Comparison of ENCODE assay signal across 11 mouse cellular contexts in the genomic region with DNA sequence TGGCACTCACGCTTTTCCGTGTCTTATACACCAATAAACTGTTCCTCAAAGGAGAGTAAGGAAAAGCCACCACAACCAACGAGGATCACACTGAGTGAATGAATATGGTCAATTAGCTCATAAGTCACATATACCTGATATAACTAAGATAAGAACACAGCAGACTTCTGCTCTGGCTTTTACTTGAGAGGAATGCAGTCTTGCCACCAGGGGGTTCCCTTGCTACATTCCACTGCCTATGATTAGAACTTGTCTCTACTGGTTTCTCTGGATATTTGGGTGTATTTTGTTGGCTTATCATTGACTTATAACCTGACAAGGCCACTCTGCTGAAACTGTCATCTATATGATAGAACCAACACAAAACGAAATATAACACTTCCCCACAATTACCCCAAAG. TPM values are rescaled to one million over a fixed set of nuclear protein-coding genes. Genes with fewer than 3 reads are reported as not detected.
DNase-seq lines count a peak whose midpoint lies in the region; ATAC-seq and TF ChIP-seq lines count a peak whose summit lies in the region.
"Had no signal": no experiment of that assay in that cellular context is flagged by ENCODE, and none has a peak within 500 bp of the region (broad histone marks: within the 10 kb centered on the region; RNA-seq: fewer than 3 reads in every experiment).

No protein-coding gene starts in this region.

- no peak for TF ChIP-seq POLR2A in brain, embryonic 14.5 days (IDR thresholded peaks at IDR 0.05; ENCODE audit: borderline replicate concordance, extremely low read depth, insufficient read depth, insufficient read length, poor library complexity, severe bottlenecking)

- TF ChIP-seq CTCF in forebrain, postnatal 0 days (IDR thresholded peaks at IDR 0.05; ENCODE audit: low read depth): peak; percentile 75
- TF ChIP-seq CTCF in brain, embryonic 14.5 days (IDR thresholded peaks at IDR 0.05; ENCODE audit: borderline replicate concordance, extremely low read depth, insufficient read depth, insufficient read length): peak; percentile 47; the same call in 1 of the 2 replicates

- H3K4me2 ChIP-seq in forebrain, postnatal 0 days (ENCODE audit: low read depth): no peak overlapping the region
- no peak overlapping the region for H3K4me2 ChIP-seq in forebrain, embryonic 12.5 days

- H3K27ac ChIP-seq in forebrain, postnatal 0 days (ENCODE audit: low read depth, low read length): no peak overlapping the region
- H3K27ac ChIP-seq in forebrain, embryonic 12.5 days: no peak overlapping the region

- H3K4me1 ChIP-seq in forebrain, postnatal 0 days (ENCODE audit: insufficient read depth): no peaks in the 10 kb centered on the region
- H3K4me1 ChIP-seq in forebrain, embryonic 12.5 days: no peaks in the 10 kb centered on the region

- no peaks in the 10 kb centered on the region for H3K36me3 ChIP-seq in forebrain, postnatal 0 days (ENCODE audit: insufficient read depth)
- H3K36me3 ChIP-seq in forebrain, embryonic 12.5 days (replicated peaks): no peaks in the 10 kb centered on the region
- H3K36me3 ChIP-seq: G1E had no signal

- H3K4me3 ChIP-seq in forebrain, postnatal 0 days (ENCODE audit: low read depth, low read length): no peak overlapping the region
- H3K4me3 ChIP-seq in forebrain, embryonic 12.5 days (replicated peaks): no peak overlapping the region

- no peak overlapping the region for H3K9ac ChIP-seq in forebrain, postnatal 0 days
- H3K9ac ChIP-seq in forebrain, embryonic 12.5 days: no peak overlapping the region

- no peak for ATAC-seq in forebrain, postnatal 0 days
- no peak for ATAC-seq in forebrain, embryonic 12.5 days (ENCODE audit: low FRiP score)

- H3K27me3 ChIP-seq in forebrain, postnatal 0 days (ENCODE audit: insufficient read depth, low read length): no peaks in the 10 kb centered on the region
- H3K27me3 ChIP-seq in forebrain, embryonic 12.5 days: no peaks in the 10 kb centered on the region

- 76% methylated on average over 4 of the region's 4 CpGs for WGBS in forebrain, postnatal 0 days
- WGBS in forebrain, embryonic 12.5 days: 78% methylated on average over 4 of the region's 4 CpGs

- DNase-seq in forebrain, postnatal 0 days: peak; percentile 46
- DNase-seq in 3T3-L1 (ENCODE audit: low read depth, low spot score): peak; percentile 80
- DNase-seq in brain, embryonic 14.5 days (ENCODE audit: low read depth): peak; percentile 50
- peak; percentile 59 to 62 for DNase-seq in kidney, postnatal 4 days
- DNase-seq in lung, postnatal 14 days: peak; percentile 53
- DNase-seq in yolk sac, embryonic 10.5 days (ENCODE audit: low spot score): no peak
- DNase-seq in thymus, postnatal 25 days: no peak

- no peaks in the 10 kb centered on the region for H3K9me3 ChIP-seq in forebrain, postnatal 0 days (ENCODE audit: low read length)
- H3K9me3 ChIP-seq in forebrain, embryonic 12.5 days: no peaks in the 10 kb centered on the region

RNA-seq across cellular contexts. Expression of a gene that starts 12.4 kb away (rescaled TPM):
- total RNA-seq in forebrain, postnatal 0 days (2014; rRNA removed): not detected in 2 replicates
- not detected in 2 replicates for polyA plus RNA-seq in forebrain, postnatal 0 days (2015; fragmentation: Nextera tagmentation; extraction: Ambion mirVana)
- not detected in 2 replicates for polyA plus RNA-seq in forebrain, embryonic 12.5 days (2016; fragmentation: Nextera tagmentation; extraction: Ambion mirVana)
- not detected in 2 replicates for polyA plus RNA-seq in brain, embryonic 14.5 days (2012; rRNA removed)
- total RNA-seq: G1E had no signal
- polyA plus RNA-seq: G1E; lung, embryonic 16.5 days; stomach, embryonic 16.5 days had no signal

RNA-seq across cellular contexts. Expression of a gene that starts 25.3 kb away (rescaled TPM):
- 1.2 and 2.9 TPM in 2 replicates for total RNA-seq in forebrain, postnatal 0 days (2014; rRNA removed)
- 0.52 and 0.79 TPM in 2 replicates for polyA plus RNA-seq in forebrain, postnatal 0 days (2015; fragmentation: Nextera tagmentation; extraction: Ambion mirVana)
- polyA plus RNA-seq in forebrain, embryonic 12.5 days (2016; fragmentation: Nextera tagmentation; extraction: Ambion mirVana): 0.14 TPM in 1 of 2 replicates, not detected in the other
- polyA plus RNA-seq in brain, embryonic 14.5 days (2012; rRNA removed): 0.16 and 0.40 TPM in 2 replicates
- polyA plus RNA-seq: G1E had no signal

Comparison
In these comparisons a context has a peak if more than half of its experiments do, and no peak if none do; other contexts are left out.
1. DNase-seq: peak in forebrain, postnatal 0 days (single experiment), 3T3-L1 (single experiment), brain, embryonic 14.5 days (single experiment), kidney, postnatal 4 days (2 of 2) and lung, postnatal 14 days (single experiment); none in yolk sac, embryonic 10.5 days (single experiment) and thymus, postnatal 25 days (single experiment).